11 mouse cellular contexts compared by ENCODE assay signal in genomic region chr17:27678924-27679813, GRCm38 (mm10). TPM values are rescaled to one million over a fixed set of nuclear protein-coding genes. Genes with fewer than 3 reads are reported as not detected.
A peak's percentile ranks its signal among the peaks of the same experiment; 100 is the strongest.
DNase-seq lines count a peak whose midpoint lies in the region; ATAC-seq and TF ChIP-seq lines count a peak whose summit lies in the region.
"Had no signal": no experiment of that assay in that cellular context is flagged by ENCODE, and none has a peak within 500 bp of the region (broad histone marks: within the 10 kb centered on the region; RNA-seq: fewer than 3 reads in every experiment).

No protein-coding gene starts in this region.

- 12% methylated on average over 11 of the region's 11 CpGs for WGBS in forebrain, embryonic 16.5 days
- 27% methylated on average over 11 of the region's 11 CpGs for WGBS in midbrain, embryonic 14.5 days

- peak overlapping the region; percentile 83 for H3K27ac ChIP-seq in left cerebral cortex, adult 2 months
- H3K27ac ChIP-seq in forebrain, embryonic 16.5 days (ENCODE audit: low read length): peak overlapping the region; percentile 90
- H3K27ac ChIP-seq in midbrain, embryonic 14.5 days (replicated peaks; ENCODE audit: low read depth, low read length): peak overlapping the region; percentile 79

- no peaks in the 10 kb centered on the region for H3K27me3 ChIP-seq in forebrain, embryonic 16.5 days (replicated peaks; ENCODE audit: control insufficient read depth, insufficient read depth, low read length)
- H3K27me3 ChIP-seq in midbrain, embryonic 14.5 days (ENCODE audit: control insufficient read depth, insufficient read depth, low read length): no peaks in the 10 kb centered on the region

- DNase-seq in left cerebral cortex, adult 2 months (ENCODE audit: extremely low spot score in 1 of 2, low spot score in 2 of 2): no peak
- no peak for DNase-seq in left cerebral cortex, postnatal 25 days (ENCODE audit: low spot score in 2 of 2)
- DNase-seq in brain, embryonic 14.5 days (ENCODE audit: low read depth): peak; percentile 95
- peak; percentile 70 for DNase-seq in midbrain, embryonic 14.5 days
- DNase-seq in urinary bladder, postnatal 14 days (ENCODE audit: low spot score): no peak
- no peak for DNase-seq in adrenal gland, adult 2 months
- no peak for DNase-seq in frontal cortex, postnatal 25 days (ENCODE audit: low spot score in 2 of 2)
- DNase-seq: cerebellum, postnatal 36 days had no signal

- H3K36me3 ChIP-seq in forebrain, embryonic 16.5 days (ENCODE audit: control insufficient read depth, insufficient read depth): no peaks in the 10 kb centered on the region
- H3K36me3 ChIP-seq in midbrain, embryonic 14.5 days (ENCODE audit: control insufficient read depth, insufficient read depth, low read length): no peaks in the 10 kb centered on the region

- peaks cover 46% of the 10 kb centered on the region for H3K4me1 ChIP-seq in forebrain, embryonic 16.5 days (replicated peaks; ENCODE audit: control insufficient read depth, insufficient read depth, low read length)
- H3K4me1 ChIP-seq in midbrain, embryonic 14.5 days (ENCODE audit: control insufficient read depth, insufficient read depth, low read length): peaks cover 12% of the 10 kb centered on the region

- no peaks in the 10 kb centered on the region for H3K9me3 ChIP-seq in forebrain, embryonic 16.5 days (ENCODE audit: control insufficient read depth, low read length)
- no peaks in the 10 kb centered on the region for H3K9me3 ChIP-seq in midbrain, embryonic 14.5 days (ENCODE audit: control insufficient read depth, low read length)

- intact Hi-C loops in left cerebral cortex, adult 2 months (cut with DNase I): no loop called here
- intact Hi-C loops in left cerebral cortex, postnatal 25 days (cut with DNase I): loop anchor here (5.0 kb wide), 1 partner anchor 37 kb away; no protein-coding TSS in a partner anchor

- 0 out of 2 replicates have a peak overlapping the region, but pooled peaks have one; percentile 22 for H3K4me2 ChIP-seq in forebrain, embryonic 16.5 days (ENCODE audit: low read length)
- no peak overlapping the region for H3K4me2 ChIP-seq in midbrain, embryonic 14.5 days (ENCODE audit: low read length)

- no peak for TF ChIP-seq POLR2A in brain, embryonic 14.5 days (IDR thresholded peaks at IDR 0.05; ENCODE audit: borderline replicate concordance, extremely low read depth, insufficient read depth, insufficient read length, poor library complexity, severe bottlenecking)

- peak overlapping the region; percentile 7; the same call in 1 of the 2 replicates for H3K9ac ChIP-seq in forebrain, embryonic 16.5 days (replicated peaks; ENCODE audit: low read depth, low read length)
- no peak overlapping the region for H3K9ac ChIP-seq in midbrain, embryonic 14.5 days (replicated peaks; ENCODE audit: low read length)

- peak; percentile 84 for ATAC-seq in forebrain, embryonic 16.5 days
- ATAC-seq in midbrain, embryonic 14.5 days (ENCODE audit: low FRiP score, low TSS enrichment): peak; percentile 80
- ATAC-seq: Patski had no signal

- TF ChIP-seq CTCF in left cerebral cortex, adult 2 months (IDR thresholded peaks at IDR 0.05): no peak
- no peak for TF ChIP-seq CTCF in brain, embryonic 14.5 days (IDR thresholded peaks at IDR 0.05; ENCODE audit: borderline replicate concordance, extremely low read depth, insufficient read depth, insufficient read length)

- H3K4me3 ChIP-seq in left cerebral cortex, adult 2 months: no peak overlapping the region
- no peak overlapping the region for H3K4me3 ChIP-seq in forebrain, embryonic 16.5 days (replicated peaks; ENCODE audit: low read length)
- no peak overlapping the region for H3K4me3 ChIP-seq in midbrain, embryonic 14.5 days (replicated peaks; ENCODE audit: low read depth, low read length)

RNA-seq across cellular contexts. Expression of gene Pacsin1, which starts 23.9 kb away (rescaled TPM):
- total RNA-seq in left cerebral cortex, adult 2 months (2021): 100 to 1,000 TPM; 436 to 459 TPM
- 100 to 1,000 TPM; 428 to 433 TPM for total RNA-seq in left cerebral cortex, postnatal 25 days (2021)
- polyA plus RNA-seq in brain, embryonic 14.5 days (2012; rRNA removed): 19.0 and 27.8 TPM in 2 replicates
- polyA plus RNA-seq in forebrain, embryonic 16.5 days (2015; fragmentation: Nextera tagmentation; extraction: Ambion mirVana): 32.9 and 44.2 TPM in 2 replicates
- polyA plus RNA-seq in midbrain, embryonic 14.5 days (2014; fragmentation: Nextera tagmentation; extraction: Ambion mirVana): 33.0 and 42.1 TPM in 2 replicates
- 1 to 10 TPM; 2.5 to 5.6 TPM for total RNA-seq in adrenal gland, adult 2 months (2021)
- polyA plus RNA-seq in adrenal gland, adult 2 months (2012; rRNA removed): 3.0 and 3.8 TPM in 2 replicates

RNA-seq across cellular contexts. Expression of gene Rps10, which starts 42.7 kb away (rescaled TPM):
- total RNA-seq in left cerebral cortex, adult 2 months (2021): 100 to 1,000 TPM; 444 to 464 TPM
- 100 to 1,000 TPM; 430 to 432 TPM for total RNA-seq in left cerebral cortex, postnatal 25 days (2021)
- 1,098 and 1,286 TPM in 2 replicates for polyA plus RNA-seq in brain, embryonic 14.5 days (2012; rRNA removed)
- polyA plus RNA-seq in forebrain, embryonic 16.5 days (2015; fragmentation: Nextera tagmentation; extraction: Ambion mirVana): 467 and 512 TPM in 2 replicates
- 563 and 615 TPM in 2 replicates for polyA plus RNA-seq in midbrain, embryonic 14.5 days (2014; fragmentation: Nextera tagmentation; extraction: Ambion mirVana)
- total RNA-seq in adrenal gland, adult 2 months (2021): 1,000 to 10,000 TPM; 1,036 to 1,116 TPM
- 886 and 939 TPM in 2 replicates for polyA plus RNA-seq in adrenal gland, adult 2 months (2012; rRNA removed)

RNA-seq across cellular contexts. Expression of gene RPS10-NUDT3, which starts 44.1 kb away (rescaled TPM):
- 1 to 10 TPM in 1 of 2 experiments, not detected in 1; 2.0 TPM for total RNA-seq in left cerebral cortex, adult 2 months (2021)
- 1 to 10 TPM in 1 of 2 experiments, not detected in 1; 2.1 TPM for total RNA-seq in left cerebral cortex, postnatal 25 days (2021)
- polyA plus RNA-seq in brain, embryonic 14.5 days (2012; rRNA removed): not detected in 2 replicates
- not detected in 2 replicates for polyA plus RNA-seq in forebrain, embryonic 16.5 days (2015; fragmentation: Nextera tagmentation; extraction: Ambion mirVana)
- polyA plus RNA-seq in midbrain, embryonic 14.5 days (2014; fragmentation: Nextera tagmentation; extraction: Ambion mirVana): not detected in 2 replicates
- total RNA-seq in adrenal gland, adult 2 months (2021): not detected
- not detected in 2 replicates for polyA plus RNA-seq in adrenal gland, adult 2 months (2012; rRNA removed)
- polyA plus RNA-seq: heart, embryonic 14.5 days had no signal

RNA-seq across cellular contexts. Expression of gene Spdef, which starts 49.6 kb away (rescaled TPM):
- total RNA-seq in left cerebral cortex, adult 2 months (2021): under 1 TPM in 1 of 2 experiments, not detected in 1; 0.48 TPM
- total RNA-seq in left cerebral cortex, postnatal 25 days (2021): under 1 TPM in 1 of 2 experiments, not detected in 1; 0.21 TPM
- polyA plus RNA-seq in brain, embryonic 14.5 days (2012; rRNA removed): 1.1 and 1.3 TPM in 2 replicates
- polyA plus RNA-seq in forebrain, embryonic 16.5 days (2015; fragmentation: Nextera tagmentation; extraction: Ambion mirVana): 0.27 and 0.70 TPM in 2 replicates
- polyA plus RNA-seq in midbrain, embryonic 14.5 days (2014; fragmentation: Nextera tagmentation; extraction: Ambion mirVana): 1.5 and 2.7 TPM in 2 replicates
- under 1 TPM in 1 of 2 experiments, not detected in 1; 0.28 TPM for total RNA-seq in adrenal gland, adult 2 months (2021)
- 0.11 and 0.47 TPM in 2 replicates for polyA plus RNA-seq in adrenal gland, adult 2 months (2012; rRNA removed)
- polyA plus RNA-seq: Patski had no signal

RNA-seq across cellular contexts. Expression of gene Nudt3, which starts 55.9 kb away (rescaled TPM):
- total RNA-seq in left cerebral cortex, adult 2 months (2021): 100 to 1,000 TPM; 550 to 603 TPM
- 100 to 1,000 TPM; 573 to 611 TPM for total RNA-seq in left cerebral cortex, postnatal 25 days (2021)
- 263 and 287 TPM in 2 replicates for polyA plus RNA-seq in brain, embryonic 14.5 days (2012; rRNA removed)
- 272 and 293 TPM in 2 replicates for polyA plus RNA-seq in forebrain, embryonic 16.5 days (2015; fragmentation: Nextera tagmentation; extraction: Ambion mirVana)
- 117 and 224 TPM in 2 replicates for polyA plus RNA-seq in midbrain, embryonic 14.5 days (2014; fragmentation: Nextera tagmentation; extraction: Ambion mirVana)
- total RNA-seq in adrenal gland, adult 2 months (2021): 100 to 1,000 TPM; 152 to 217 TPM
- 114 and 124 TPM in 2 replicates for polyA plus RNA-seq in adrenal gland, adult 2 months (2012; rRNA removed)

Comparison
In these comparisons a context has a peak if more than half of its experiments do, and no peak if none do; other contexts are left out.
1. DNase-seq: peak in brain, embryonic 14.5 days (single experiment) and midbrain, embryonic 14.5 days (single experiment); none in left cerebral cortex, adult 2 months (0 of 2), left cerebral cortex, postnatal 25 days (0 of 2), urinary bladder, postnatal 14 days (single experiment), adrenal gland, adult 2 months (single experiment) and frontal cortex, postnatal 25 days (0 of 2).
2. Peak in every context shown above with its lines, with median percentiles within 50 percentile points of each other: H3K27ac ChIP-seq.